Mouse (Mus musculus) testis, postnatal 10 days (tissue): ENCODE results near the gene Kcnh1.

Experiments
- DNase-seq: peaks from one replicate; pipeline ENCODE4 v3.0.0; 2021; ENCODE audit warnings: low spot score

Kcnh1 gene

GRCm38 (mm10) chr1:192268878-192269277, 78.3 kb downstream of the Kcnh1 start:
- no peak for DNase-seq

- no peak for DNase-seq
Observed at GRCm38 (mm10) chr1:192269911-192270310, 79.3 kb downstream of the Kcnh1 start.

- DNase-seq = no peak
Observed at GRCm38 (mm10) chr1:192277801-192278385, 87.3 kb downstream of the Kcnh1 start.

- DNase-seq = no peak
Observed at GRCm38 (mm10) chr1:192284340-192284739, 93.8 kb downstream of the Kcnh1 start.

- no peak for DNase-seq
Observed at GRCm38 (mm10) chr1:192284950-192285349, 94.4 kb downstream of the Kcnh1 start.

GRCm38 (mm10) chr1:192288456-192288855, 97.9 kb downstream of the Kcnh1 start:
- no peak for DNase-seq

GRCm38 (mm10) chr1:192291286-192291685, 100.7 kb downstream of the Kcnh1 start:
- no peak for DNase-seq

- DNase-seq = no peak
Observed at GRCm38 (mm10) chr1:192293391-192293790, 102.8 kb downstream of the Kcnh1 start.

GRCm38 (mm10) chr1:192293921-192294320, 103.3 kb downstream of the Kcnh1 start:
- no peak for DNase-seq

GRCm38 (mm10) chr1:192295243-192295860, 104.8 kb downstream of the Kcnh1 start:
- no peak for DNase-seq

GRCm38 (mm10) chr1:192295902-192296301, 105.3 kb downstream of the Kcnh1 start:
- no peak for DNase-seq

- no peak for DNase-seq
Observed at GRCm38 (mm10) chr1:192297481-192298128, 107.0 kb downstream of the Kcnh1 start.

- DNase-seq = no peak
Observed at GRCm38 (mm10) chr1:192300417-192300816, 109.8 kb downstream of the Kcnh1 start.

- DNase-seq = no peak
Observed at GRCm38 (mm10) chr1:192303615-192304014, 113.0 kb downstream of the Kcnh1 start.

- DNase-seq = no peak
Observed at GRCm38 (mm10) chr1:192305155-192305554, 114.6 kb downstream of the Kcnh1 start.

- no peak for DNase-seq
Observed at GRCm38 (mm10) chr1:192307055-192307454, 116.5 kb downstream of the Kcnh1 start.

GRCm38 (mm10) chr1:192311298-192311697, 120.7 kb downstream of the Kcnh1 start:
- no peak for DNase-seq

- DNase-seq = no peak
Observed at GRCm38 (mm10) chr1:192311851-192312438, 121.4 kb downstream of the Kcnh1 start.

GRCm38 (mm10) chr1:192312446-192312845, 121.9 kb downstream of the Kcnh1 start:
- DNase-seq = no peak

- DNase-seq = no peak
Observed at GRCm38 (mm10) chr1:192312998-192313397, 122.4 kb downstream of the Kcnh1 start.

- DNase-seq = no peak
Observed at GRCm38 (mm10) chr1:192313571-192313972, 123.0 kb downstream of the Kcnh1 start.

GRCm38 (mm10) chr1:192314044-192314443, 123.5 kb downstream of the Kcnh1 start:
- no peak for DNase-seq
